Mouse (Mus musculus) retina, postnatal 7 days (tissue): ENCODE measurements around the gene Gm45021.

Source experiments
- DNase-seq: peaks from one replicate; pipeline ENCODE4 v3.0.0-alpha.2; 2012; ENCODE audit warnings: low read depth, low spot score

The Gm45021 gene

GRCm38 (mm10) chr6:48647611-48648010, 58.2 kb downstream of the Gm45021 start:
- no peak for DNase-seq

DNA sequence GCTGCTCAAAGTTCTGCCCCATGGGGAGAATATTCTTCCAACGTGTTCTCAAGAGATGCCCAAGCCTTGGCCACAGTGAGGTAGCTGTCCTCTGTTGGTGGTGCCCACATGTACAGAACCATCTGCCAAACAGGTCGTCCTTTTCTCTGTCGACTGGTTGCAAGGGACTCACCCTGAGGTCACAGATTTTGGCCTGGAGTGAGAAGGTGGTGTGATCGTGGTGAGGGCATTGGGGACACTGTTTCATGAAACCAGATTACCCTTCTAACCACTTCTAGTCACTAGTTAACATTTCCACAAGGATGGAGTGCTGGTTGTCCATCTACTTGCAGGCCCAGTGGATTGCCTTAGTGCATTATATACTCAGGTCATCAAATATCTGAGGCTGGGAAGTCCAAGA, 59.4 kb downstream of the Gm45021 start:
- no peak for DNase-seq

DNA sequence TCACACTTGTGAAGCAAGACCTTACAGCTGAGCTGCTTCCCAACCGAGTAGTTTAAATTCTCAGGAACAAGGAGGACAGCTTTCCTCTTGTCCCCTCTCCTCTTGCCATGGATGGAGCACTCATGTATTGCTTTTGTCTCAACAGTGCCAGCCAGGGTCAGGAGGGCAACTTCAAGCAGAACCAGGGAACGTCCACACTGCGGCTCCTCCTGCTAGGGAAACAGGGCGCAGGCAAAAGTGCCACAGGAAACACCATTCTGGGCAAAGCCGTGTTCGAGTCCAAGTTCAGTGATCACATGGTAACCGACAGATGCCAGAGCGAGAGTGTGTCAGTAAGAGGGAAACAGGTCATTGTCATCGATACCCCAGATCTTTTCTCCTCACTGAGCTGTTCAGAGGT, 60.6 kb downstream of the Gm45021 start:
- no peak for DNase-seq

- no peak for DNase-seq
Observed at GRCm38 (mm10) chr6:48658721-48659120, 69.3 kb downstream of the Gm45021 start.
